Mouse (Mus musculus) lung, embryonic 15.5 days (tissue): ENCODE data around the gene Sh3bp2. TPM values are rescaled to one million over a fixed set of nuclear protein-coding genes. Genes with fewer than 3 reads are reported as not detected.
"Not testable (repeated sequence)": the region's sequence is repeated elsewhere in the genome, so short reads cannot be mapped to it uniquely, and the experiment has no call there.

Experiments
- ATAC-seq: fragments of 200-750 bp; cut with Nextera tagmentation; 2 replicates; pipeline ENCODE4 v1.8.0; 2017; ENCODE audit warnings: moderate number of reproducible peaks, borderline replicate concordance; ENCODE audit not compliant: low FRiP score, low TSS enrichment; ENCODE audit errors: extremely low read depth
- H3K27ac ChIP-seq: fragments of 300-500 bp; sonication (generic); 2 replicates; pipeline ENCODE4 v1.5.1; 2015; ENCODE audit warnings: moderate library complexity, mild to moderate bottlenecking, inconsistent platforms
- H3K27me3 ChIP-seq: fragments of 300-500 bp; sonication (generic); 2 replicates; pipeline ENCODE4 v1.6.1; 2015; ENCODE audit warnings: inconsistent platforms
- H3K36me3 ChIP-seq: fragments of 300-500 bp; sonication (generic); 2 replicates; pipeline ENCODE4 v1.6.1; 2015; ENCODE audit warnings: inconsistent platforms
- H3K4me1 ChIP-seq: fragments of 300-500 bp; sonication (generic); 2 replicates; pipeline ENCODE4 v1.6.1; 2015; ENCODE audit warnings: inconsistent platforms
- H3K4me2 ChIP-seq: fragments of 300-500 bp; sonication (generic); 2 replicates; pipeline ENCODE4 v1.6.1; 2015; ENCODE audit warnings: inconsistent platforms, mild to moderate bottlenecking, moderate library complexity
- H3K4me3 ChIP-seq: fragments of 300-500 bp; sonication (generic); 2 replicates; pipeline ENCODE4 v1.5.1; 2015; ENCODE audit warnings: mild to moderate bottlenecking, inconsistent platforms
- H3K9ac ChIP-seq: fragments of 300-500 bp; sonication (generic); 2 replicates; pipeline ENCODE4 v1.6.1; 2015; ENCODE audit warnings: inconsistent platforms
- H3K9me3 ChIP-seq: fragments of 300-500 bp; sonication (generic); 2 replicates; pipeline ENCODE4 v1.6.1; 2016; ENCODE audit warnings: inconsistent platforms
- WGBS: fragments of 180-500 bp; shearing (Covaris S2); methylation state at CpG from one replicate; pipeline ENCODE4 v1.1.7; 2015; 5-methylcytosine and 5-hydroxymethylcytosine counted together
- microRNA-seq: library from miRNA; unstranded; fragments of <30 nt; microRNA quantifications from one replicate; pipeline ENCODE4, GENCODE M21; 2016
- polyA plus RNA-seq: library from polyadenylated mRNA; unstranded; fragments of >200 nt; fragmentation: Nextera tagmentation; extraction: Ambion mirVana; gene quantifications from 2 replicates; pipeline ENCODE4 v1.2.1, GENCODE M21; 2015

The Sh3bp2 gene
- polyA plus RNA-seq, 1 experiment from 2014 or later = 8.1 TPM

DNA sequence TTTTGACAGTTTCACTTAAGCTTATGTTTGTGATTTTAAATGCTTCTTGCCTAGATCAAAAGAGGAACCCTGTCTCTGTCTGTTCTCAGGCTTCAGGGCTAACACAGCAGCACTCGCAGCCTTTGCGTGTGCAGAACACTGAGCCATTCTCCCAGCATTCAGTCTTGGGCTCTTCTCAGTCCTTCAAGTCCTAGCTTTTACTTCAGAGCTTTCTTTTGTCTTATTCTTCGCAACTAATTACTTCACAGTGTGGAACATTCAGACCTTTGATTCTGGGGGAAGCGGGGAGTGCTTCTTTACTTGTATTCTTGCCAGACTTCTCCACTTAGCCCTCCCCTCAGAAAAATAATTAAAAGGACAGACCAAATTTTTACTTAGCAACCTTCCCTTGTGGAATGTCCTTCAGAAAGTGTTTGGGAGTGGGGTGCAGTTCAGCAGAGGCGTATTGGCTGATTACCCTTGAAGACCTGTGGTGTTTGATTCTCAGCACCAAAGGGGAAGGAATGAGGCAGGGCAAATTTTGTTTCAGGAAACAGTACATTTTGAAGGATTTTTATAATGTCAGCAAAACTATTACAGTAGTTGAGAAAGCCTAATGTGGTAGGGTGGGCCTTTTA is 65.9 kb downstream of the Sh3bp2 start:
- no peak overlapping the region for H3K27ac ChIP-seq
- 65% methylated on average over 5 of the region's 5 CpGs for WGBS

DNA sequence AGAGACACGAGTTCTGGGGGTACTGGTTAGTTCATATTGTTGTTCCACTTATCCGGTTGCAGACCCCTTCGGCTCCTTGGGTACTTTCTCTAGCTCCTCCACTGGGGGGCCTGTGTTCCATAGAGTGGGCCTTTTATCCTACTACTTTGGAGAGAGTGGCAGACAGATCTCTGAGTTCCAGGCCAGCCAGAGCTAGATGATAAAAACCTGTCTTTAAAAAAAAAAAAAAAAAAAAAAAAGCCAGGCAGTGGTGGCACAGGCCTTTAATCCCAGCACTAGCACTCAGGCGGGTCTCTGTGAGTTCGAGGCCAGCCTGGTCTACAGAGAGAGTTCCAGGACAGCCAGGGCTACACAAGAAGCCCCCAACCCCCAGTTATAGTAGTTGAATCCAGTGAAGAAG is 66.6 kb downstream of the Sh3bp2 start:
- H3K27me3 ChIP-seq, H3K4me1 ChIP-seq, H3K9me3 ChIP-seq, H3K27ac ChIP-seq, H3K4me3 ChIP-seq, ATAC-seq, H3K9ac ChIP-seq, H3K36me3 ChIP-seq, H3K4me2 ChIP-seq: not testable (repeated sequence)
- 86% methylated on average over 5 of the region's 5 CpGs for WGBS

More for the DNA sequence above, 65.9 kb downstream of the Sh3bp2 start:
- Histone ChIP-seq H3K9me3 (no peaks in the 10 kb centered on the region), H3K27me3 (no peaks in the 10 kb centered on the region), H3K4me1 (peaks cover 9% of the 10 kb centered on the region; the same call in 1 of the 2 replicates), H3K4me3 (no peak overlapping the region), H3K4me2 (no peak overlapping the region), H3K9ac (no peak overlapping the region), H3K36me3 (0 out of 2 replicates have a peak, but pooled peaks cover 5% of the 10 kb centered on the region)
- no peak for ATAC-seq

DNA sequence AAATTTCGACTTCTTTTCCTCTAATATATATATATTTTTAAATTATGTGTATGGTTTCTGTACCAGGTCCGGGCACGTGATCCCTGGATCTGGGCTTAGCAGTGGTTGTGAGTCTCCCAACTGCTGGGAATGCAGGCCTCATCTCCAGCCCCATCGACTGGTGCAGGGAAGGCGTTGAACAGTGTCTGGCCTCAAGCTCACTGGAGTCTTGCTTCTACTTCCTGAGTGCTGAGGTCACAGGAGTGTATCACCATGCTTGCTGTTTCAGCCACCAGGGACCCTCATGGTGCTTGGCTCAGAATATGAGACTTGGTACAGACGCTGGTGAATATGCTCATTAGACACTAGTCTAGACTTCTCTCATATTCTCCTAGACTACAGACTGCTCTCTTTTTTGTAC is 67.0 kb downstream of the Sh3bp2 start:
- H3K27ac ChIP-seq = no peak overlapping the region
- H3K4me2 ChIP-seq = no peak overlapping the region
- peaks cover 9% of the 10 kb centered on the region; the same call in 1 of the 2 replicates for H3K4me1 ChIP-seq
- H3K9ac ChIP-seq = no peak overlapping the region
- WGBS = 94% methylated on average over 6 of the region's 6 CpGs
- H3K27me3 ChIP-seq = no peaks in the 10 kb centered on the region
- no peaks in the 10 kb centered on the region for H3K9me3 ChIP-seq
- peaks cover 9% of the 10 kb centered on the region; the same call in 1 of the 2 replicates for H3K36me3 ChIP-seq
- no peak for ATAC-seq
- no peak overlapping the region for H3K4me3 ChIP-seq

DNA sequence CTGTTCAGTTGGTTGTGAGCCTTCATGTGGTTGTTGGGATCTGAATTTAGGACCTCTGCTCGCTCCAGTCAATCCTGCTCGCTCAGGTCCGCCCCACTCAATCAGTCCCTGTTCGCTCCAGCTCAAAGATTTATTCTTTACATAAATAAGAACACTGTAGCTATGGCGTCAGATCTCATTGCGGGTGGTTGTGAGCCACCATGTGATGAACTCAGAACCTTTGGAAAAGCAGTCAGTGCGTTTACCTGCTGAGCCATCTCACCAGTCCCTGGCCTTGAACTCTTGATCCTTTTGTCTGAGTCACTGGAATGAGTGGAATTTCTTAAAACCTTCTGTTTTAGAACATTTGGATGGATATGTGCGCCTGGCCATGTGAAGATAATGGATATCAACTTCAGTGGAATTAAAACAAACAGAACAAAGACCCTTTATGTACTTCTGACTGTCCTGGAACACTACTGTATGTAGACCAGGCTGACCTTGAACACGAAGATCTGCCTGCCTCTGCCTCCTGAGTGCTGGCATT is 67.6 kb downstream of the Sh3bp2 start:
- Histone ChIP-seq H3K9me3 (no peaks in the 10 kb centered on the region), H3K27ac (no peak overlapping the region), H3K27me3 (no peaks in the 10 kb centered on the region), H3K4me1 (peaks cover 9% of the 10 kb centered on the region; the same call in 1 of the 2 replicates), H3K9ac (no peak overlapping the region), H3K36me3 (peaks cover 15% of the 10 kb centered on the region), H3K4me3 (no peak overlapping the region), H3K4me2 (no peak overlapping the region)
- WGBS = 92% methylated on average over 9 of the region's 9 CpGs
- no peak for ATAC-seq

DNA sequence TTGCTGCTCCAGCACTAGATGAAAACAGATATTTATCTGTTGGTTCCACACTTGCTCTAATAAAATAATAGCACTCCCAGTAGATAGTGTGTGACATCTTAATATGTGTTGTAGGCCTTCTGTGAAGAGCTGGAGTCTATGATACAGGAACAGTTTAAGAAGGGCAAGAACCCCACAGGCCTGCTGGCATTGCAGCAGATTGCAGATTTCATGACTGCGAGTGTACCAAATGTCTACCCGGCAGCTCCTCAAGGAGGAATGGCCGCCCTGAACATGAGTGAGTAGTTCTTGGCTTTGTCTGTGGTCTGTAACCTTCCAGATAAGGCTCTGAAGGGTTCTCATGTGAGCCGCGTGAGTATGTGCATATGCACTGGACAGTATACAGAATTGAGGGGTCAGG is 78.9 kb downstream of the Sh3bp2 start:
- Histone ChIP-seq H3K9ac (no peak overlapping the region), H3K36me3 (peaks cover 43% of the 10 kb centered on the region), H3K27ac (no peak overlapping the region), H3K27me3 (no peaks in the 10 kb centered on the region), H3K4me1 (no peaks in the 10 kb centered on the region), H3K4me2 (no peak overlapping the region), H3K4me3 (no peak overlapping the region), H3K9me3 (no peaks in the 10 kb centered on the region)
- WGBS = 84% methylated on average over 5 of the region's 5 CpGs
- no peak for ATAC-seq

DNA sequence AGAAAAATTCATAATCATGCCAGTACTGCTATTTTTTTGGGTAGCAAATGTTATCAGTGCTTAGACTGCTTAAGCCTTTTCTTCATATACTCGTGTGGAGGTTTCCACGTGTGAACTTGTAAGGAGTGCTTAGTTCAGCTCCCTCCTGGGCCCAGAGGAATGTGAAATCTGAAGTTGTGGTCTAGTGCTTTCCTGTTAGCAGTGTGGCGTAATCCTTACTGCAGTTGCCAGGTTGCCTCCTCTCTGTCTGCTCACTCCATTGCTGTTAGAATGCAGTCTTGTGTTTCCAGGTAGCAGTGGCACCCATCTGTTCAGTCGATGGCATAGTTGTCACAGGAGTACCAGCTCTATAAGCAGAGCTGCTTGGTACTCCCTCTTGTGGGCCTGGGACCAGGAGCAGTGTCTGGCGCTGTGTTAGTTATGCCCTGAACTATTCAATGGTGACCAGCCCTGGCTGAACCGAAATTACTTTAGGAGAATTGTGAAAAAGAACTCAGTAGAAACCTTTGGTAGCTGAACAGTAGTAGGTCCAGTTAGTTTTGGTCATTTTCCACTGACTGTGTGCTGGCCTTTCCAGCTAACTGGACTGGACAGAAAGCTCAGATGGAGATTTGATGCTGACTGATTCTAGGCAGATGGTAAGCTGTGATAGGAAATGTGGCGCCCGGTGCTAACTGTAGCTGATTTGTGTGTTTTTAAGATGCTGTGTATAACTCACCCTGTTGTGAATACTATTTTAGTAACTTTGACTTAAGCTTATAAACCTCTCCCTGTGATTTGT is 81.7 kb downstream of the Sh3bp2 start:
- Histone ChIP-seq H3K9ac (no peak overlapping the region), H3K4me3 (no peak overlapping the region), H3K4me1 (no peaks in the 10 kb centered on the region), H3K4me2 (no peak overlapping the region), H3K36me3 (peaks cover 64% of the 10 kb centered on the region), H3K9me3 (no peaks in the 10 kb centered on the region), H3K27me3 (no peaks in the 10 kb centered on the region), H3K27ac (no peak overlapping the region)
- ATAC-seq = no peak
- WGBS = 84% methylated on average over 8 of the region's 8 CpGs

DNA sequence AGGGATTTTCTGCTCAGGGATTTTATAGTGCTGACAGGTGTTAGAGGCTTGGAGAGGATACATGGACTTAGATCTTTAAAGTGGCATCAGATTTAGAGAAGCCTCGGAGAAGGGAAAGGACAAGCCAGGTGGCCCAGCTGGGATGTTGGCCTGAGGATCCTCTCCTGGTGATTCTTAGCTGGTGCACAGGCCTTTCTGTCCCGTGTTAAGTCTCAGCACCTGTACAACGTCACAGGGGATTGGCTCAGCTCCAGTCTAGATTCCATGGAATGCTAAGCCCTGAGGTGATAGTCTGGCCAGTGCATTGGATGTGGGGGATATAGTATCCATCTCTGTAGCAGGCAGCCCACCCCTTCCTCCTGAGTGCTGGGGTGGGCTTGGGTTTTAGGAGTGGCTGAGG is 82.6 kb downstream of the Sh3bp2 start:
- Histone ChIP-seq H3K36me3 (peaks cover 64% of the 10 kb centered on the region), H3K27me3 (no peaks in the 10 kb centered on the region), H3K4me2 (no peak overlapping the region), H3K4me3 (no peak overlapping the region), H3K27ac (no peak overlapping the region), H3K4me1 (no peaks in the 10 kb centered on the region), H3K9ac (no peak overlapping the region), H3K9me3 (no peaks in the 10 kb centered on the region)
- ATAC-seq = no peak
- 67% methylated on average over 3 of the region's 3 CpGs for WGBS

DNA sequence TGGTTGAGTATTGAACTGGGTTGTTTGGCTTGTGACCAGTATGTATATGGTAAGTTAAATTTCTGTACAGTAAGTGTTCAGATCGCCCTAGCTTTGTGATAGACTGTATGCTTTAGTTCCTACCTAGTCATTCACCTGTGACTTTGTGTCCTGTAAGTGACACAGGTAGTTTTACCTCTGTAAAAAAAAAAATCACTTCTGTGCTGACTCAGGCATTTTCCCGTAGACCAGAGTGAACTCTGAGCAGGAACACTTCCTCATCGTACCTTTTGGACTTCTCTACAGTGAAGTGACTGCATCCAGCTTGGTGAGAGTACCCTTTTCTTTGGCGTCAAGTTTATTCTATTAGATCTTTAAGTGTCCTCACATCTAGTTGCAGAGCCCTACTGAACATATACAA is 84.3 kb downstream of the Sh3bp2 start:
- Histone ChIP-seq H3K27ac (no peak overlapping the region), H3K9me3 (no peaks in the 10 kb centered on the region), H3K27me3 (no peaks in the 10 kb centered on the region), H3K4me2 (no peak overlapping the region), H3K36me3 (peaks cover 77% of the 10 kb centered on the region), H3K9ac (no peak overlapping the region), H3K4me3 (no peak overlapping the region), H3K4me1 (no peaks in the 10 kb centered on the region)
- no peak for ATAC-seq
- 86% methylated on average over 4 of the region's 4 CpGs for WGBS

Small RNA genes lying within 50 kb of the gene (microRNA-seq; reads per million reads assigned to microRNA genes)
- 0.56 reads per million for gene Mir7036b

Other genes starting within 250 kb of the Sh3bp2 start
- gene Zfyve28, start 237.4 kb upstream of the Sh3bp2 start, polyA plus RNA-seq = 0.20 and 0.64 TPM in 2 replicates
- gene Cfap99, start 237.2 kb upstream of the Sh3bp2 start, polyA plus RNA-seq = 0.14 and 0.24 TPM in 2 replicates
- 163 and 164 TPM in 2 replicates for gene Rnf4, start 189.5 kb upstream of the Sh3bp2 start, polyA plus RNA-seq
- gene Fam193a, start 155.9 kb upstream of the Sh3bp2 start, polyA plus RNA-seq = 10.8 and 11.7 TPM in 2 replicates
- gene Tnip2, start 11.8 kb upstream of the Sh3bp2 start, polyA plus RNA-seq = 18.2 and 21.5 TPM in 2 replicates
- 204 and 206 TPM in 2 replicates for gene Add1, start 47.8 kb downstream of the Sh3bp2 start, polyA plus RNA-seq
- 146 and 147 TPM in 2 replicates for gene Mfsd10, start 111.4 kb downstream of the Sh3bp2 start, polyA plus RNA-seq
- 21.2 and 21.3 TPM in 2 replicates for gene Nop14, start 134.3 kb downstream of the Sh3bp2 start, polyA plus RNA-seq
- gene Grk4, start 134.5 kb downstream of the Sh3bp2 start, polyA plus RNA-seq = 1.9 and 2.2 TPM in 2 replicates
- gene Htt, start 235.9 kb downstream of the Sh3bp2 start, polyA plus RNA-seq = 11.1 and 13.5 TPM in 2 replicates